Comparison of ENCODE assay signal across 8 mouse cellular contexts in the genomic region with DNA sequence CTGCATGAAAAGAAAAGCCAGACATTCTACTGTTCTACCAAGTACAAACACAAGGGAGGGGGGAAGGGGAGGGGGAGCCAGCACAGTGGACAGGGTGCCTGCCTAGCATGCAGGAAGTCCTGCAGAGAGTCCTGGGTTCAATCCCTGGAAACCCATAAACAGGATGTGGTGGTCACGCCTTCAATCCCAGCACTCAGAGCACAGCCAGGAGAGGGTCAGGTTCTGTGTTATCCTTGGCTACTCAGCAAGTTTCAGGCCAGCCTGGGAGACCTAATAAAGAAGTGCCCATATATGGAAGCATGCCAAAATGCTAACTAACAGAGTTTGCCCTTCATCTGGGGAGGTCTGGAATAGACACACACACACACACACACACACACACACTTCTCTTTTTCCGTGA. TPM values are rescaled to one million over a fixed set of nuclear protein-coding genes. Genes with fewer than 3 reads are reported as not detected.
DNase-seq lines count a peak whose midpoint lies in the region; ATAC-seq and TF ChIP-seq lines count a peak whose summit lies in the region.

No protein-coding gene starts in this region.

- 22% methylated on average over 2 of the region's 2 CpGs for WGBS in limb, embryonic 14.5 days
- WGBS in small intestine, adult 2 months, result 22% methylated on average over 2 of the region's 2 CpGs

- TF ChIP-seq RAD21 in MEL (IDR thresholded peaks at IDR 0.05; ENCODE audit: low read depth, low read length), result no peak

- H3K9ac ChIP-seq in MEL (ENCODE audit: control insufficient read depth, low read depth, low read length, poor library complexity, severe bottlenecking), result no peak overlapping the region
- H3K9ac ChIP-seq in limb, embryonic 14.5 days (ENCODE audit: low read depth, low read length, severe bottlenecking), result no peak overlapping the region

- no peak overlapping the region for H3K27ac ChIP-seq in MEL (ENCODE audit: control insufficient read depth, low read depth, low read length)
- H3K27ac ChIP-seq in limb, embryonic 14.5 days (replicated peaks; ENCODE audit: low read depth, low read length), result peak overlapping the region; percentile 58
- H3K27ac ChIP-seq in small intestine, adult 2 months (ENCODE audit: insufficient read depth, low read depth, low read length), result 0 out of 2 replicates have a peak overlapping the region, but pooled peaks have one; percentile 20

- H3K4me3 ChIP-seq in MEL (ENCODE audit: control insufficient read depth in 1 of 2, insufficient read depth in 1 of 2, low read depth in 2 of 2, low read length in 2 of 2), result no peak overlapping the region
- H3K4me3 ChIP-seq in limb, embryonic 14.5 days (replicated peaks; ENCODE audit: low read length), result no peak overlapping the region
- H3K4me3 ChIP-seq in small intestine, adult 2 months (ENCODE audit: low read depth, low read length), result no peak overlapping the region

- peak; percentile 20 for DNase-seq in MEL (ENCODE audit: low read depth, low spot score)
- DNase-seq in embryo, embryonic 10.5 days (ENCODE audit: low spot score), result peak; percentile 59
- DNase-seq in heart, postnatal 25 days (ENCODE audit: low spot score), result peak; percentile 49
- peak; percentile 81 for DNase-seq in limb, embryonic 14.5 days (ENCODE audit: low spot score)
- DNase-seq in right cerebral cortex, postnatal 25 days, result no peak
- no peak for DNase-seq in cerebellum, postnatal 36 days
- no peak for DNase-seq in left cerebral cortex, adult 9 months (ENCODE audit: low spot score in 2 of 2)

- H3K79me2 ChIP-seq in MEL (ENCODE audit: control insufficient read depth, insufficient read depth, low read length, poor library complexity), result no peaks in the 10 kb centered on the region

- no peak for TF ChIP-seq CTCF in MEL (IDR thresholded peaks at IDR 0.05 in 2 of 3, conservative IDR thresholded peaks at IDR 0.05 in 1 of 3; ENCODE audit: control insufficient read depth in 1 of 3, insufficient read depth in 1 of 3, low read depth in 2 of 3, low read length in 3 of 3, poor library complexity in 1 of 3, severe bottlenecking in 1 of 3)
- no peak for TF ChIP-seq CTCF in small intestine, adult 2 months (IDR thresholded peaks at IDR 0.05; ENCODE audit: extremely low read depth, insufficient read length, insufficient replicate concordance, low read depth, low read length)

- no peaks in the 10 kb centered on the region for H3K9me3 ChIP-seq in MEL (replicated peaks; ENCODE audit: insufficient read depth, low read length)
- H3K9me3 ChIP-seq in limb, embryonic 14.5 days (ENCODE audit: control insufficient read depth, low read length), result no peaks in the 10 kb centered on the region

- H3K36me3 ChIP-seq in MEL (ENCODE audit: control insufficient read depth in 1 of 2, insufficient read depth in 2 of 2, low read length in 2 of 2), result peaks cover 0 to 6% of the 10 kb centered on the region in 2 experiments; a peak in 2 of 4 replicates
- H3K36me3 ChIP-seq in limb, embryonic 14.5 days (ENCODE audit: control insufficient read depth, insufficient read depth, low read length), result no peaks in the 10 kb centered on the region; the same call in 1 of the 2 replicates
- H3K36me3 ChIP-seq in small intestine, adult 2 months (ENCODE audit: control insufficient read depth, insufficient read depth, low read length), result no peaks in the 10 kb centered on the region

- H3K27me3 ChIP-seq in MEL (ENCODE audit: control insufficient read depth in 1 of 2, insufficient read depth in 2 of 2, low read length in 2 of 2), result no peaks in the 10 kb centered on the region
- no peaks in the 10 kb centered on the region for H3K27me3 ChIP-seq in limb, embryonic 14.5 days (ENCODE audit: control insufficient read depth, insufficient read depth, low read length)
- H3K27me3 ChIP-seq in small intestine, adult 2 months (ENCODE audit: control insufficient read depth, insufficient read depth, low read length), result no peaks in the 10 kb centered on the region

- intact Hi-C loops in heart, postnatal 25 days (cut with DNase I), result no loop called here

- no peak for TF ChIP-seq EP300 in MEL (IDR thresholded peaks at IDR 0.05; ENCODE audit: low read depth in 1 of 2, low read length in 2 of 2)

- peaks cover 3 to 16% of the 10 kb centered on the region in 2 experiments for H3K4me1 ChIP-seq in MEL (ENCODE audit: control insufficient read depth in 1 of 2, insufficient read depth in 2 of 2, low read length in 2 of 2)
- peaks cover 79% of the 10 kb centered on the region for H3K4me1 ChIP-seq in limb, embryonic 14.5 days (ENCODE audit: control insufficient read depth, insufficient read depth, low read length)
- peaks cover 62% of the 10 kb centered on the region for H3K4me1 ChIP-seq in small intestine, adult 2 months (ENCODE audit: control insufficient read depth, insufficient read depth, insufficient read length, low read length)

- 0 out of 2 replicates have a peak overlapping the region, but pooled peaks have one; percentile 10 for H3K4me2 ChIP-seq in limb, embryonic 14.5 days (replicated peaks; ENCODE audit: low read depth, low read length, severe bottlenecking)

- ATAC-seq in limb, embryonic 14.5 days (ENCODE audit: low FRiP score, low read depth), result peak; percentile 75

- no peak for TF ChIP-seq POLR2A in MEL (IDR thresholded peaks at IDR 0.05; ENCODE audit: control insufficient read depth in 1 of 2, insufficient read depth in 1 of 2, low read depth in 1 of 2, low read length in 2 of 2, poor library complexity in 1 of 2)
- no peak for TF ChIP-seq POLR2A in limb, embryonic 14.5 days (IDR thresholded peaks at IDR 0.05; ENCODE audit: borderline replicate concordance, extremely low read depth, insufficient read depth, insufficient read length)
- TF ChIP-seq POLR2A in small intestine, adult 2 months (IDR thresholded peaks at IDR 0.05; ENCODE audit: low read depth, low read length), result no peak

TF ChIP-seq in MEL, 35 proteins besides CTCF, POLR2A, EP300 and RAD21:
- TF ChIP-seq JUND (IDR thresholded peaks at IDR 0.05; ENCODE audit: low read depth, low read length) (no peak), MAZ (IDR thresholded peaks at IDR 0.05; ENCODE audit: low read depth, low read length) (no peak)

RNA-seq across cellular contexts. Expression of a gene that starts 47.1 kb away (rescaled TPM):
- total RNA-seq in MEL (2012; rRNA removed), result 8.0 and 9.2 TPM in 2 replicates
- polyA plus RNA-seq in MEL (2012; ENCODE audit: insufficient read depth in 1 of 2, insufficient read length in 2 of 2, low read depth in 1 of 2, low replicate concordance in 2 of 2, missing spikeins in 1 of 2), result 10 to 100 TPM in 1 of 2 experiments, not detected in 1; 15.8 TPM
- 100 to 1,000 TPM; 146 to 157 TPM for total RNA-seq in heart, postnatal 25 days (2021)
- 22.3 and 23.2 TPM in 2 replicates for polyA plus RNA-seq in limb, embryonic 14.5 days (2012; rRNA removed)
- polyA plus RNA-seq in limb, embryonic 14.5 days (2014; fragmentation: Nextera tagmentation; extraction: Ambion mirVana), result 19.4 and 20.7 TPM in 2 replicates
- 16.5 and 25.8 TPM in 2 replicates for polyA plus RNA-seq in small intestine, adult 2 months (2012; rRNA removed)

Comparison
In these comparisons a context has a peak if more than half of its experiments do, and no peak if none do; other contexts are left out.
1. DNase-seq: peak in MEL (single experiment), embryo, embryonic 10.5 days (single experiment), heart, postnatal 25 days (single experiment) and limb, embryonic 14.5 days (single experiment); none in right cerebral cortex, postnatal 25 days (single experiment), cerebellum, postnatal 36 days (0 of 2) and left cerebral cortex, adult 9 months (0 of 2).